Mouse (Mus musculus): ENCODE measurements at regions not wholly inside any gene's neighbourhood (a gene's known extent, or its start where the extent isn't known, plus 50 kb on each side); places are given as distances from the start of the nearest gene placed in this dataset.

- DNase-seq = no peak
Observed at GRCm38 (mm10) chr6:93393551-93393950, 450.3 kb upstream of the Adamts9 start.

GRCm38 (mm10) chr6:93392402-93392801, 449.1 kb upstream of the Adamts9 start:
- no peak for DNase-seq

GRCm38 (mm10) chr6:93391166-93391565, 447.9 kb upstream of the Adamts9 start:
- no peak for DNase-seq

- no peak for DNase-seq
Observed at GRCm38 (mm10) chr6:93371341-93371740, 428.0 kb upstream of the Adamts9 start.

GRCm38 (mm10) chr6:93363846-93364245, 420.6 kb upstream of the Adamts9 start:
- no peak for DNase-seq

- no peak for DNase-seq
Observed at GRCm38 (mm10) chr6:93353353-93354125, 410.2 kb upstream of the Adamts9 start.

- DNase-seq = no peak
Observed at GRCm38 (mm10) chr6:93349936-93350700, 406.8 kb upstream of the Adamts9 start.

GRCm38 (mm10) chr6:93348141-93348540, 404.8 kb upstream of the Adamts9 start:
- DNase-seq = no peak

- DNase-seq = no peak
Observed at GRCm38 (mm10) chr6:93328683-93329082, 385.4 kb upstream of the Adamts9 start.

- no peak for DNase-seq
Observed at GRCm38 (mm10) chr6:93327930-93328329, 384.6 kb upstream of the Adamts9 start.

GRCm38 (mm10) chr6:93323881-93324280, 380.6 kb upstream of the Adamts9 start:
- no peak for DNase-seq

- DNase-seq = peak in 1 of 2 experiments; percentile 19
Observed at GRCm38 (mm10) chr6:93314625-93315024, 371.3 kb upstream of the Adamts9 start.

- no peak for DNase-seq
Observed at GRCm38 (mm10) chr6:93305176-93305575, 361.9 kb upstream of the Adamts9 start.

- peak; percentile 12 to 18 for DNase-seq
Observed at GRCm38 (mm10) chr6:93297975-93298374, 354.7 kb upstream of the Adamts9 start.

GRCm38 (mm10) chr6:93291711-93292110, 348.4 kb upstream of the Adamts9 start:
- no peak for DNase-seq

GRCm38 (mm10) chr6:93288421-93288820, 345.1 kb upstream of the Adamts9 start:
- DNase-seq = no peak

GRCm38 (mm10) chr6:93285796-93286195, 342.5 kb upstream of the Adamts9 start:
- peak in 1 of 2 experiments; percentile 10 for DNase-seq

GRCm38 (mm10) chr6:93281530-93281929, 338.2 kb upstream of the Adamts9 start:
- DNase-seq = no peak

- peak; percentile 19 for DNase-seq
Observed at GRCm38 (mm10) chr6:93273917-93274513, 330.7 kb upstream of the Adamts9 start.

- DNase-seq = no peak
Observed at GRCm38 (mm10) chr6:93272206-93272605, 328.9 kb upstream of the Adamts9 start.

- no peak for DNase-seq
Observed at GRCm38 (mm10) chr6:93266826-93267225, 323.5 kb upstream of the Adamts9 start.

- no peak for DNase-seq
Observed at GRCm38 (mm10) chr6:93265164-93265563, 321.9 kb upstream of the Adamts9 start.

- DNase-seq = no peak
Observed at GRCm38 (mm10) chr6:93260827-93261226, 317.5 kb upstream of the Adamts9 start.

Data from kidney, postnatal 4 days (tissue).